Mouse (Mus musculus): Measurements from ENCODE around the gene Psenen.

Gene Psenen

DNA sequence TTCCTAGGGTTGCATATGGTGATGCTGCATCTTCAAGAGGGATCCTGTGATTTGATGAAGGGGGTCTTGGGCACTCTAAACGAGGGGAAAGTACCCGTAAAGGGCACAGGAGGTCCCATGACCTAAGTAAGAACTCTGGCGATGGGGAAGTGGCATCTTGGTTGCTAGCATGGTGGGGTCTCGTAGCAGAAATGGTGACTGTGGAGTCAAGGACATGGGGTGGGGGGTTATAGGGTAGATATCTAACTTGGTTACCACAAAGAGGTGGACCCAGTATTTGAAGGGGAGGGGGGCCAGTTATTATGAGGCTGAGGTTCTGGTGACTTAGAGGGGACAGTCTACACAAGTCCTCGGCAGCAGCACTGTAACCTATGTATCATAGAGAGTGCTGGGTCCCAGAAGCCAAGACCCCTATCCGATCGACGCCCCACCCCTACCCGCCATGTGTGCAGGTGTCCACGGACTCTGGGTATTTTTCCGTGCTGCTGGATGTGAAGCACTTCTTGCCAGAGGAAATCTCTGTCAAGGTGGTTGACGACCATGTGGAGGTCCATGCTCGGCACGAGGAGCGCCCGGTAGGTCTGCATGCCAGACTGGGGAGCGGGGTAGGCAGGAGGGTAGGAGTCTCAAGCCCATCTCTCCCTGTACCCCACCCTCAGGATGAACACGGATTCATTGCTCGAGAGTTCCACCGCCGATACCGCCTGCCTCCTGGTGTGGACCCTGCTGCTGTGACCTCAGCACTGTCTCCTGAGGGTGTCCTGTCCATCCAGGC is 9.4 kb downstream of the Psenen start:
- DNase-seq (ENCODE audit: low spot score), result no peak

DNA sequence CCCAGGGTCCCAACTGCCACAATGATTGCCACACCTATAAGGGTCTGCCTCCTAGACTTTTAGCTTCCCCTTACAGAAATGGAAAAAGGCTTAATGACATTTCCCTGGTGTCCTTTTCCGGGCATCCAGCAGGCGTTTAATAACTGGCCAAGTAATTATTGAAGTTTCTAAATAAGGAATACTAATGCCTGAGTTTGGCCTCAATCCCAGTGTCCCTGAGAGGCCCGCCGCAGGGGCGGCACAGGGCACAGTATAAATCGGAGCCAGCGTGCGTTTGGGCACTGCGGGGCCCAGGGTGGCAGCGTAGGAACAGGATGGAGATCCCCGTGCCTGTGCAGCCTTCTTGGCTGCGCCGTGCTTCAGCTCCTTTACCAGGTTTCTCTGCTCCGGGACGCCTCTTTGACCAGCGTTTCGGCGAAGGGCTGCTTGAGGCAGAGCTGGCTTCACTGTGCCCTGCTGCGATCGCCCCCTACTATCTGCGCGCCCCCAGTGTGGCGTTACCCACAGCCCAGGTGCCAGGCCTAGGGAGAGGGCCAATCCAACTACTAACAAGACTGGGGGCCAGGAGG is 10.3 kb downstream of the Psenen start:
- no peak for DNase-seq (ENCODE audit: low spot score)

DNA sequence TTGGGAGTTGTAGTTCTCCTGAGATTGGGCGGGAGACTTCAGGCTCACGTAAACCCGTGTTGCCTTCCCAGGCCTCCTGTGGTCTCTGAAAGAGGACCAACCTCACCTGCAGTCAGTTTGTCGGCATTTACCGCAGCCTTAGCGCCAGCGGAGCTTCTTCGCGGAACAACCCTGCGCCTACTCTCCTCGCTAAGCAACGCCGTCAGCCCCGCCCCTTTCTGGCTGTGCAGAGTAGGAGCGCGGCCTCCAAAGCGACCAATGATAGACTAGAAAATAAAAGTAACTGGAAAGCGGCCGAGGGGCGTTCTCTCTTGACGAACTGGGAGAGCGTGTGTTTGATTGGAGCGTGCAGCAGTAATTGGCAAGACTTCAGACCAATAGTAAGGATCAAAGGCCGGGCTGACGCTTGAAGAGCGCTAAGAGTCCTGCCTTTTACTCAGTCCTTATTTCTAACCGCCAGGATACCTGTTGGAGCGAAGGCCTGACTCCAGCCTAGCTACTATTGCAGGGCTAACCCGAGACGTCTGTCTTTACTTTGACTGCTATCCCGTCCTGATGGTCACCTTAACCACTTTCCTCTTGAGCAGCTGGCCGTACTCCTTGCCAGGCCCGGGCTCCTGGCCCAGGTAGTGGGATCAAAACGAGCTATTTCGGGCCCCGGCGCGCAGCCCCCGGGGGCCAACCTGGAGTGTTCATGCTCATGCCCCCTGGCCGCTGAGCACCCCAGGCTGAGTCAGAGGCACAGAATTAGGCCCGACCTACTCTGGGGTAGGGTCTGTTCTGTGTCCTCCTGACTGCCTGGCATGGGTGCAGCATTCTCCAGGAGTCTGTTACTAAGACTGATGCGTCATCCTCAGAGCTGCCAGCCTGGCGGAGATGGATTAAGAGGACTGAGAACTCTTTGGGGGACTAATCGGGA is 11.1 kb downstream of the Psenen start, which contains the start of the genes Hspb6 and Proser3:
Gene Hspb6, plus strand, starts transcription at position 77 of the 919 bp plus-strand sequence.
Gene Proser3, minus strand, starts transcription at position 198 of the 919 bp plus-strand sequence.
- DNase-seq (ENCODE audit: low spot score), result peak; percentile 96

DNA sequence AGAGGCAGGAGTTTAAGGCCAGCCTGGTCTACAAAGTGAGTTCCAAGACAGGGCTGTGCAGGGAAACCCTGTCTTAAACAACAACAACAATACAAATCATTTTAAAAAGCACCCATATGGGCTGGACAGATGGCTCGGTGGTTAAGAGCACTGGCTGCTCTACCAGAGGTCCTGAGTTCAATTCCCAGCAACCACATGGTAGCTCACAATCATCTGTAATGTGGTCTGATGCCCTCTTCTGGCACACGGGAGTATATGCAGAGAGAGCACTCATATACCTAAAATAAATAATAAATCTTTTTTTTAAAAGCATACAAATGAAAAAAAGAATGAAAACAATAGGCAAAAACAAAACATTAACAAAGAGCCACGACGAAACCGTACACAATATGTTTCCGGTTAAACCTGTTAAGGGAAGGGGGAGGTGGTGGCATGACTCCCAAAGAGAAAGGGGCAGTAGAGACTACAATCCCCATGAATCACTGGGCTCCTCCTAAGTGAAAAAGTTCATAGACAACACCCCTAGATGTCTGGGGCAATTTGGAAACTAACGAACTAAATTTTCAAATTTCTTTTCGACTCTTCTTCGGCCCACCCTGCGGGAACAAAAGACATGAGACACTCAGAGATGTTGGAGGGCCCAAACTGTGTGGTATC is 11.9 kb downstream of the Psenen start:
- no peak for DNase-seq (ENCODE audit: low spot score)

DNA sequence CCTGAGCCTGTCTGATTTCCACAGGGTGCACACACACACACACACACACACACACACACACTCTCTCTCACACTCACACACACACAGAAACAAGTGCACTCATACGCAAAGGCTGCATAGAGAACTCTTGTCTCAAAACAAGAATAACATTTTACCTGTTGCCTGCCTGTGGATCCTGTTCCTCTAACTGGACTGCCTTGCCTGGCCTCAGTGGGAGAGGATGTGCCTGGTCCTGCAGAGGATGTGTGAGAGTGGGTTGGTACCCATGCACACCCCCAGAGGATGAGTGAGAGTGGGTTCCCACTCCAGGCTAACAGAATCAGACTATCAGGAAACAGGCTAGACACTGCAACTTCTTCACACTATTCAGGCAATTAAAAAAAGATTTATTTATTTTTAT is 12.8 kb downstream of the Psenen start:
- no peak for DNase-seq (ENCODE audit: low spot score)

DNA sequence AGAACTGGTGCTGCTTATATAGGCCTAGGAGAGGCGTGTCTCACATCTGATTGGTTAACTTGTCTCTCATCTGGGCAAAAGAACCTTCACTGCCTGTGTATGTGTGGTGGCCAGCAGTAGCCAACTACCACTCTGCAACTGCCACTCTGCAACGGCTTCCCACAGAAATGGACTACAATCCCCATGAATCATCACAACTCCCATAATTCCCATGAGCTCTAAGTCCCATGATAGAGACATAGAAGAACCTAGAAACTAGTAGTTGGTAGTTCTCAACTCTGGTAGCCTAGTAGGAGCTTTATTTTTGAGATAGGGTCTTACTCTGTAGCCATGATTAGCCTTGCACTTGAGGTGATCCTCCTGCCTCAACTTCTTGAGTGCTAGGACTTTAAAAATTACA is 13.5 kb downstream of the Psenen start:
- no peak for DNase-seq (ENCODE audit: low spot score)

DNA sequence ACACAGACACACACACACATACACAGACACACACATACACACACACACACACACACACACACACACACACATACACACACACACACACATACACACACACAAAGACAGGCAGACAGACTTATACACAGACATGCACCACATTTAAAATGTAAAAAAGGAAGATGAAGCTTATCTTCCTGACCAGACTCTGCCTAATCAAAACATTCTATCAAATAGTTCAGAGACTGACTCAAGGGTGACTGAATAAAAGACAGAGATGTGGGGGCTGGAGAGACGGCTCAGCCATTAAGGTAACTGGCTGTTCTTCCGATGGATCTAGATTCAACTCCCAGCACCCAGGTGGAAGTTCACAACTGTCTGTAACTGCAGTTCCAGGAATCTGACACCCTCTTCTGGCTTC is 19.1 kb downstream of the Psenen start:
- no peak for DNase-seq (ENCODE audit: low spot score)

DNA sequence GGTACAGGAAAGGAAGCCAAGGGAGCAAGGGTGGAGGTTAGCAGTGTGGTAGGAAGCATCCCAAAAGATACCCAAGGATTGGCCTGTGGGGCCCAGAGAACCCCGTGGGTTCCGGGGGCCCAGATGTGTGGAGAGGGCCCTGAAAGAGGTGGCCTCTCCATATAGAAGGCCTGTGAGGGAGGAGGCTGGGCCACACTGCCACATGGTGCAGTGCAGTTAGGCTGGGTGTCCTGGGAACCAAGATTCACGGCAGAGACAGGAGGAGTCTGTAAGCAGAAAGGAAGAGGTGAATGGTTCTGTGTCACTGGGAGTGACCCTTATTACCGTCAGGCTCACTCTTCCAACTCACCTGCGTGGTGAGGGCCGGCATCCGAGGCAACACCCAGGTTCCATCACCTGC is 22.9 kb downstream of the Psenen start:
- no peak for DNase-seq (ENCODE audit: low spot score)

DNA sequence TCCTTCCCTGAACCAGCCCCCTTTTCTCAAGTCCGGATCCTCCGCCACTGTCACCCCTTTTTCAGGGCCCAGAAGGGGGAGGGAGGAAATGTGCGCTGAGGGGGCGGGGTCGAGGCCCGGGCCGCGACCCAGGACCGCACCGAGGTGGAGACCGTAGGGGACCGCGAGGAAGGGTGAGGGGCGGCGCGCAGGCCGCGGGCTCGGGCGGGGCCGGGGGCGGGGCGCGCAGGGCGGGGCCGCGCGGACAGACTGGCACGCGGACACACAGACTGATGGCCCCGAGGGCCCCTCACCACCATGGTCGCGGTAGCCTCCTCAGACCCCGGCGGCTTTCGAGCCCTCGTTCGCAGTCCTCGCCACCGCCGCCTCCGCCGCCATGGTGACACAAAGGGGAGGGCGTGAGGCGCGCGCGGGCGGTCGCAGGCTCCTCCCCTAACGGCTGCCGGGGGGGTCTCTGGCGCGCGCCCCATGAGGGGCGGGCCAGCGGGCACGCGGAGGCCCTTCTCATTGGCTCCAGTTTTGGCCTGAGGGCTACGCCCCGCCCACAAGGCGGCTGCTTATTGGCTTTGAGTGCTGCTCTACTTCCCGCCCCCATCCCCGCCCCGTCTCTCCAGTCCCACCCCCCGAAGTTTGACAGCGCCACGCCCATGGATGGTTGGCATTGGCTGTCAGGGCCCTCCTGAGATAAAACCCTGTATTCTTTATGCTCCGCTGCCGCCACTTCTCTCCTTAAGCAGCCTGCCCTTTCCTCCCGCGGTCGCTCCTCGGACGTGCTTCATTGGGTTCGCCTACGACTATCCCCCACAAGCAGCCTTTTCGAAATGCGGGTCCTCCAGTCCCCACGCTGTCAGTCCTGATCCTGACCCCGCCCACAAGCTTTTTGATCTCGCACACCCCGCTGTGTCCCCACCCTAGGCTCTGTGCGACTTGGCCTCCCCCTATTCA is 28.5 kb downstream of the Psenen start, which contains the start of gene Arhgap33:
Gene Arhgap33, minus strand, starts transcription at position 428 of the 945 bp plus-strand sequence.
- DNase-seq (ENCODE audit: low spot score), result peak; percentile 94

DNA sequence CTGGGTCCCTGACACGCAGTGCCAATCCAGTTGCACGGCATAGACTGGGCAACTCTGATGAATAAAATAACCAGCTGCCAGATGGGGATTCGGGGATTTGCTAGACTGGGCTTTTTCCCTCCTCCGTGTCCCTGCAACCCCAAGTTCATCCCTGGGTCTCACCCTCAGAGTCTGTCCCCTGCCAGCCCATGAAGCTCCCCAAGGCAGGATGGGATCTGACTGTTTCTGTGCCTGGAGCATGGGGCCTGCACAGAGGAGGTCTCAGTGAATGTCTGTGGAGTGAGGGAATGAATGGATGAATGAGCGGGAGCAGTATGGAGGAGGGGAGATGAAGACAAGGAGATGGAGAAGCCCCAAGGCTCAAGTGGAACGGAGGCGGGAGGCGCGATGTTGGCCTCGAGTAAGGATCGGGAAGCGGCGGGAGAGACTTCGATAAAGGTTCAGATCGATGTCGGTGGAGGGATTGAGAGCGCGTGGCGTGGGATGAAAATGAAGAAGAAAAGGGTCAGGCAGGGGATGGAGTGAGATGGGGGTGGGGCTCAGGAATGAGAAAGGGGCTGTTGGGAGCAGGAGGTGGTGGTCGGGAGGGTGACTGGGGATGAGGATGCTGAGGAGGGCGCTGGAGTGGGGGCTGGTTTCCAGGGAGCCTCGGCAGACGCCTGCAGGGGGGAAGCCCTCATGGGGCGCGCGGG is 29.3 kb downstream of the Psenen start:
- no peak for DNase-seq (ENCODE audit: low spot score)

DNA sequence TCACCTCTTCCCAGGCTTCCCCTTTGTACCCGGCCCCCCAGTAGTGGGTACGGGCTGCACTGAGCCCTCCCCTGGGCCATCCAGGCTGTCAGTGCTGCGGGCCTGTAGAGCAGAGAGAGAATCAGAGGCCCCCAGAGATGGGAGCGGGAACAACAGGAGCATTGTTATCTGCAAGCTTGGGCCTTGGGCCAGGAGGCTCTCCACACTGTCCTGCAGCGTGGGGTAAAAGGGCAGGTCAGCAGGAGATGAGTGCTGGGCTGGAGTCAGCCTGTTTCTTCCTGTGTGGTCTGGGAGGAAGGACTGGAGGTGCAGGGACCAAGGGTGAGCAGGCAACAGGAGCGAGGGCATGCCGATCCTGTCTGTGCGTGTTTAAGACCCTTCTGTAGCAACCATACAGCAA is 30.5 kb downstream of the Psenen start:
- no peak for DNase-seq (ENCODE audit: low spot score)

DNA sequence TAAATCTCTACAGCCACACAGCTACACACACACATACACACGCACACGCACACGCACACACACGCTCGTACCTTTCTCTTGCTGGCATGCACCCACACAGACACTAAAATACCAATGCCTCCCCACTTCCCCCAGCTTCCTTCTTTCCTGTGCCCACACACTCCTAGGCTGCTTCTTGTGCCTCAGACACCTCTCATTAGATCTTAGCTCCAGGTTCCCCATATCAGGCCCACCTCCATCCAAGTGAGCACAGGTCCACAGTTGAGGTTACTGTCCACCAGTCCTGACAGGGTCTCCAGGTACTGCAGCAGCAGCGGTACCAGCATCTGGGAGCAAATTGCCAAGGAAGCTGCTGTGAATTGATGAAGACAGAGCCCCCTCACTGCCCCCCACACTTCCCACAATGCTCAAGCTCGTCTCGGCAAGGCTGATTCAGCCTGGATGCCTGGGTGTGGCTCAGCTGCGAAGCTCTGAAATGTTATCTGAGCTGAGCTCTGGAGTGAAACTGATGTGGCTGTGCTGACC is 32.1 kb downstream of the Psenen start:
- DNase-seq (ENCODE audit: low spot score), result no peak

DNA sequence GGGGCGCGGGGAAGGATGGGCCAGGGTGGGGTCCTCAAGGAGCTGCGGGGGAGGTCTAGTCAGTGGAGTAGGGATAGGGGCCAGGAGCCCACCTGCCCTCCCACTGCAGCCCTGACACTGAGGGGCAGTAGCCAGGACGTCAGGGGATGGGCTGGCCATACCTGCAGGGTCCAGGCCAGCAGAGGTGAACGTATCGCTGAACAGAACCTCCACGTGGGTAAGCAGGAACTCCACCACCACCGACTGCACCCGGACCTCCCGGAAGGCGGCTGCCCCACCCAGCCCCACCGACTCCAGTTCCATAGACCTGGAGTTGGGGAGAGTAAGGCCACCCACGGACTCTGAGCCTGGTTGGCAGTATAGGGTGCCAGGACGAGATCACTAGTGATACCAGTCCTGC is 36.4 kb downstream of the Psenen start:
- DNase-seq (ENCODE audit: low spot score), result no peak

DNA sequence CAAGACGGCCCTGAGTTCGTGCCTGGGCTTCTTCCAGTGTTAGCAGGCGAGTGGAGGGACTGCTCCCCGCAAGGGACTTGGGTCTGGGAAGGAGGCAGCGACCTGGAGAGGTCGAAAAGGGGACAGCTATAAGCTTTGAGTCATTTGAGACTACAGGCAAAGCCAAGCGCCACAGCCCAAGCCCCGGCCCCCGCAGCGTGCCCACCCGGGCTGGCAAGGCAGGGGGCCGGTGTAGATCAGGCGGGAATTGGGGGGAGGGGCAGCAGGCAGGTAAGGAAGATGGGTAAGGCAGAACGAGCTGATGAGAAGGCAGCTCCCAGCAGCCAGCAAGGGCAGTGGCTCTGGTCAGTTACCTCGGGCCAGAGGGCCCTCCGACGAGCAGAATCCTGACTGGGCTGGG is 37.0 kb downstream of the Psenen start:
- no peak for DNase-seq (ENCODE audit: low spot score)

DNA sequence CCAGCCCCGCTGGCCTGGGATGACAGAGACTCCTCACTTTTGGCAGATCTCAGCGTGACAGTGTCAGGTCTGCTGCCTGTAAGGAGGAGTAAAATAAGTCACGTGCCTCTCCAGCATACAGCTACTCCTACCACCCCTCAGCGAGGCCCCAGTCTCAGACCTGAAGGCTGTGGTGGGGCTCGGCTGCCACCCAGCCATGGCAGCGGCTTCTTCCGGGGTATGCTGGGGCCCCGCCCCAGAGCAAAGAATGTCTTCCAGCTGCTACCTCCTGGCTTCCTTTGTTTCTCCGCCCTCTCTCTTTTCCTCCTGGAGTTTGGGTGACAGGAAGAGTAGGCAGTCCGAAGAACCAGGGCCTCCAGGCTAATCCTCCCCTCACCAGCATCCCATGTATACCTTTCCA is 37.5 kb downstream of the Psenen start:
- no peak for DNase-seq (ENCODE audit: low spot score)

DNA sequence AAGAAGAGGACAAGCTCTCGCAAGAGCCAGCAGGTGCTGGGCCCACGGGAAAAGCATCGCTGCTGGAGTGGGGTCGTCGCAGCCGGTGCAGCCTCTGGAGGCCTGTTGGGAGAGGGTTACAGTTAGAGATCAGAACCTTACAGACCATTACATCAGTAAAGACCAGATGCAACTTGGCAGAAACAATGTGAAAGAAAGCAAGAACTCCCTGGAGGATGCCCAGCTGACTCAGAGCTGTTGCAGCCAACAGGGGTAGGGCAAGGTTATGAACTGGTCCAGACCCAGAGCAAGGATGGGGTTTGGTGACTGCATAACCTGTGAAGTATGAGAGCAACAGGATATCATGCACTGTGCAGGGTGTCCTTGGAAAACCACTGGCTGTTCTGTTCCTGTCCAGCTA is 38.9 kb downstream of the Psenen start:
- DNase-seq (ENCODE audit: low spot score), result no peak

DNA sequence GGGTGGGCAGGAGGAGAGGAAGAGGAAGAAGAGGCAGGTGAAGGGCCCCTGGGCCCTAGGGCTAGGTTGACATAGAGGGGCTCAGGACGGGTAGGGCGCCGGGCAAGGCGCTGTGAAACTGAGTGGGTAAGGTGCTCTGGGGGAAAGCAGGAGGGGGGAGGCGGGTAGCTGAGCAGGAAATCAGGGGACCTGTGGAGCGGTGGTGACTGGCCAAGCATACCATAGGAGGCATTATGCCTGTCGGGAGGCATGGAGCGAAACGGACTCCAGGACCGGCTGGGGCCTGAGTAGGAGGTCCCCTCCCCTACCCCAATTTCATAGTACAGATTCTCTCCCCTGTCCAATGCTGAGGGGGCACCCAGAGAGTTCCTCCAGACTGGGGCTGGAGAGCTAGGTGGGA is 40.6 kb downstream of the Psenen start:
- no peak for DNase-seq (ENCODE audit: low spot score)

DNA sequence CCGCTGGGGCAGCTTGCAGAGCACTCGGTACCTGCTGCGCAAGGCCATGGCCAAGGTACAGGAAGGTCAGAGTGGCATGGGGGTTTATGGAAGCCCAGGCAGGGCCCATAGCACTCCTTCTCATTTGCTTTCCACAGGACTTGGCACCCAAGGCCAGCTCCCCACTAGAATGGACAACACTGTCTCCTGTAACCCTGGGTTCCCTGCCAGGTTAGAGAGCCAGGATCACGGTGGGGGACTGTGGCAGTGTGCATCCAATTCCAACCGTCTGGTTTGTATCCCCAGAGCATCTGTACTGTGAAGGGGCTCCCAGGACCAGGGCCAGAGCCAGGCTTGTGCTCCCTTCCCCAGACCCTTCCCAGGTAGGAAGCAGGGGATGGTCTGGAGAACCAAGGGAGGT is 42.6 kb downstream of the Psenen start:
- DNase-seq (ENCODE audit: low spot score), result no peak

DNA sequence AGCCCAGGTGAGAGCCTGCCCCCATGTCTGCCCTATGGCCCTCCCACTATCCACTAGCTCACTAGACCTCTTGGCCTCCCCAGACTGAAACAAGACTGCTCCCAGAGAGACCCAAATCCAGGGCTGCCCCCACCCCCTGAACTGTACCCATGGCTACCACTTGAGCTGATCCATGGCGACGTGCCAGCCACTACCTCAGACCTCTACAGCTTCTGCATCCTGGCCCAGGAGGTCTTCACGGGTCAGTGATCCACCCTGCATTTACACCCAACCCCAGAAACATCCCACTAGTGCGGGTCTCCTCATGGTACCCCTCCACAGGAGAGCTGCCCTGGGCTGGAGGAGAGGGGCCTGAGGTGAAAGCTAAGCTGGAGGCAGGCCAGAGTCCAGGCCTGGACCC is 43.0 kb downstream of the Psenen start:
- no peak for DNase-seq (ENCODE audit: low spot score)

DNA sequence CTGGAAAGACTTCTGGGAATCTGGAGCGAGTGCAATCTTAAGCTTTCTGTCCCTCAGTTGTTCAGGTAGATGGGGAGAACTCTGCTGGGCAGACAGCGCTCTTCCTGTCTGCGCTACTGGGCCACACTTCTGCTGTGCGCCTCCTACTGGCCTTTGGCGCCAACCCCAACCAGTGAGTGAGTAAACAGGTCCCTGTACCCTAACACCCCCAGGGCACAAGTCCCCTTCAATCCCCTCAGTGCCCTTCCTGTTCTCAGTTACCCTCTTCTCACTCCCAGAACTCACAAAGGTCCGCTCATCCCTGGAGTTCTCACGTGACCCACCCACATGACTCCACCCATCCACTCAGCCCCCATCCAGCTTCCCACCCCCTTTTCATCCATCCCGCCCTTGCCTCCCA is 45.1 kb downstream of the Psenen start:
- no peak for DNase-seq (ENCODE audit: low spot score)

Data from ovary, adult 18-20 months (tissue).